Mouse (Mus musculus): ENCODE measurements around the gene Rhcg. TPM values are rescaled to one million over a fixed set of nuclear protein-coding genes. Genes with fewer than 3 reads are reported as not detected.

The Rhcg gene
- polyA plus RNA-seq, 1 experiment from 2014 or later = 0.05 TPM

- WGBS = 13% methylated on average over 3 of the region's 3 CpGs
- DNase-seq (ENCODE audit: low spot score) (no peak), ATAC-seq (no peak)
- Histone ChIP-seq H3K27ac (ENCODE audit: low read length) (no peak overlapping the region), H3K9ac (replicated peaks; ENCODE audit: low read depth) (no peak overlapping the region), H3K9me3 (ENCODE audit: low read length) (no peaks in the 10 kb centered on the region), H3K4me3 (ENCODE audit: low read depth, low read length) (no peak overlapping the region), H3K4me2 (replicated peaks; ENCODE audit: low read depth, low read length) (no peak overlapping the region), H3K36me3 (ENCODE audit: insufficient read depth, low read length) (no peaks in the 10 kb centered on the region), H3K27me3 (replicated peaks; ENCODE audit: insufficient read depth, low read length) (peaks cover 52% of the 10 kb centered on the region), H3K4me1 (ENCODE audit: insufficient read depth, low read depth, low read length) (no peaks in the 10 kb centered on the region)
- no peak for TF ChIP-seq EP300 (IDR thresholded peaks at IDR 0.05)
- no peak for TF ChIP-seq CTCF (IDR thresholded peaks at IDR 0.05)
These were observed 26.8 kb downstream of the Rhcg start for GRCm38 (mm10) chr7:79590560-79591110.

DNA sequence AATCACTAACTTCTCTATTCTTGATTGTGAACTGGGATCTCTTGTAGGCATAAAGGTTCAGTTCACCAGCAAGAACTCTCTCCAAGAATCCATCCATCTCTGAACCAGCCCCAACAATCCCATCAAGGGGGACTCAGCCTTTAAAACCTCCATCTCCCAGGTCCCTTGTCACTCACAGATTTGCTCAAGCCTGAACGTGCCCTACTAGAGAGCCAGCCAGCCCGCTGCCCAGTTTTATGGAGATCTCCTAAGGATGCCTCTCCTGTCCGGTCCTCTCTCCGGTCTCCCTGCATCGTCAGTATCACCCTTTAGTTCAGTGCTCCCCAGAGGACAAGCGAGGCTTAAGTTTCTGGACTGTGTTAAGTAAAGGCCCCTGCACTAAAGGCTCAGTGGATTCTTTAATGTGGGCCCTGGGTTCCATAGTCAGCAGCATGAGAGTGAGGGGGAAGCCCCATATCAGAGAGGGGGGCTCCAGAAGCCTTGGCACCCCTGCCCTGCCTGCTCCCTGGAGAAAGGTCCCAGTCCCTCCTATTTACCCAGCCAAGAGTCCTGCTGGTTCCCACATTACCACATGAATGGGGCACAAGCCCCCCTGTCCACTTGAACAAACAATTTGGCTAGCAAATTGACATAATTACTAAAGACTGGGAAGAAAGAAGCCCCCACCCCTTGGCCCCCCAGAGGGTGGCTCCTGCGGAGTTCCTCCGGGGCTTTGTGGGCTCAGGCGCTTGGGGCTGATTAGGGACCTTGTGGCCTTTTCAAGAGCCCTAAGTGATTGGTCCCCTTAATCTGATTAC lies 27.5 kb downstream of the Rhcg start:
- no peak overlapping the region for H3K4me3 ChIP-seq (ENCODE audit: low read depth, low read length)
- peaks cover 52% of the 10 kb centered on the region for H3K27me3 ChIP-seq (replicated peaks; ENCODE audit: insufficient read depth, low read length)
- WGBS = 14% methylated on average over 9 of the region's 9 CpGs
- no peak overlapping the region for H3K27ac ChIP-seq (ENCODE audit: low read length)
- DNase-seq (ENCODE audit: low spot score) (no peak), ATAC-seq (no peak)
- H3K9me3 ChIP-seq (ENCODE audit: low read length) = no peaks in the 10 kb centered on the region
- no peak for TF ChIP-seq CTCF (IDR thresholded peaks at IDR 0.05)
- TF ChIP-seq EP300 (IDR thresholded peaks at IDR 0.05) = no peak
- no peaks in the 10 kb centered on the region for H3K4me1 ChIP-seq (ENCODE audit: insufficient read depth, low read depth, low read length)
- H3K36me3 ChIP-seq (ENCODE audit: insufficient read depth, low read length) = no peaks in the 10 kb centered on the region
- no peak overlapping the region for H3K9ac ChIP-seq (replicated peaks; ENCODE audit: low read depth)
- H3K4me2 ChIP-seq (replicated peaks; ENCODE audit: low read depth, low read length) = no peak overlapping the region

GRCm38 (mm10) chr7:79588284-79588683 lies 29.2 kb downstream of the Rhcg start:
- DNase-seq (ENCODE audit: low spot score) = no peak
- Histone ChIP-seq H3K36me3 (ENCODE audit: insufficient read depth, low read length) (no peaks in the 10 kb centered on the region), H3K4me3 (ENCODE audit: low read depth, low read length) (no peak overlapping the region), H3K9me3 (ENCODE audit: low read length) (no peaks in the 10 kb centered on the region), H3K4me2 (replicated peaks; ENCODE audit: low read depth, low read length) (no peak overlapping the region), H3K9ac (replicated peaks; ENCODE audit: low read depth) (no peak overlapping the region), H3K27me3 (replicated peaks; ENCODE audit: insufficient read depth, low read length) (peaks cover 38% of the 10 kb centered on the region), H3K4me1 (ENCODE audit: insufficient read depth, low read depth, low read length) (no peaks in the 10 kb centered on the region), H3K27ac (ENCODE audit: low read length) (no peak overlapping the region)
- no peak for ATAC-seq
- 76% methylated on average over 3 of the region's 3 CpGs for WGBS
- no peak for TF ChIP-seq CTCF (IDR thresholded peaks at IDR 0.05)
- no peak for TF ChIP-seq EP300 (IDR thresholded peaks at IDR 0.05)

DNA sequence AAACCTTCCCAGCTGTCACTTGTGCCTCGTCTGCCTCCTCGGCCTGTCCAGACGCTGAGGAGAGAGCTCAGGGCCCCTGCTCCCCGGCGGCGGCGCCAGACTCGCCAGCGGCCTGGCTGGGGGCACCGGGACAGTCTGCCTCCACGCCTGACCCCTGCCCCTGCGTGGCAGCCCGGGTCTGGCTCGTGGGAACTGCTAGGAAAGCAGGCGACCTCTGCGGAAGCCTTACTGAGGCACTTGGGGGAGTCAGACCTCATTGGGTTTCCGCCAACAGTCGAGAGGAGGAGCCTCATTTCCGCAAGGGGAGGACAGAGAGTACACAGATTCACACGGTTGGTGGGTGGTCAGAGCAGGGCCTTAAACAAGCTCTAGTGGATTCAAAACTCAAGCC lies 38.6 kb downstream of the Rhcg start:
- Histone ChIP-seq H3K4me3 (ENCODE audit: low read depth, low read length) (no peak overlapping the region), H3K36me3 (ENCODE audit: insufficient read depth, low read length) (no peaks in the 10 kb centered on the region), H3K27ac (ENCODE audit: low read length) (no peak overlapping the region), H3K27me3 (replicated peaks; ENCODE audit: insufficient read depth, low read length) (0 out of 2 replicates have a peak, but pooled peaks cover 2% of the 10 kb centered on the region), H3K4me1 (ENCODE audit: insufficient read depth, low read depth, low read length) (no peaks in the 10 kb centered on the region), H3K4me2 (replicated peaks; ENCODE audit: low read depth, low read length) (peak overlapping the region; percentile 50), H3K9ac (replicated peaks; ENCODE audit: low read depth) (no peak overlapping the region), H3K9me3 (ENCODE audit: low read length) (no peaks in the 10 kb centered on the region)
- TF ChIP-seq CTCF (IDR thresholded peaks at IDR 0.05) (peak; percentile 25), EP300 (IDR thresholded peaks at IDR 0.05) (no peak)
- DNase-seq (ENCODE audit: low spot score) (peak; percentile 43), ATAC-seq (peak; percentile 53; the same call in 1 of the 2 replicates)
- WGBS = 4% methylated on average over 20 of the region's 20 CpGs

GRCm38 (mm10) chr7:79577931-79578850 lies 39.3 kb downstream of the Rhcg start:
- H3K9ac ChIP-seq (replicated peaks; ENCODE audit: low read depth) = no peak overlapping the region
- no peak for DNase-seq (ENCODE audit: low spot score)
- H3K4me3 ChIP-seq (ENCODE audit: low read depth, low read length) = no peak overlapping the region
- H3K27ac ChIP-seq (ENCODE audit: low read length) = no peak overlapping the region
- 0 out of 2 replicates have a peak, but pooled peaks cover 2% of the 10 kb centered on the region for H3K27me3 ChIP-seq (replicated peaks; ENCODE audit: insufficient read depth, low read length)
- peak overlapping the region; percentile 50 for H3K4me2 ChIP-seq (replicated peaks; ENCODE audit: low read depth, low read length)
- no peaks in the 10 kb centered on the region for H3K9me3 ChIP-seq (ENCODE audit: low read length)
- H3K36me3 ChIP-seq (ENCODE audit: insufficient read depth, low read length) = no peaks in the 10 kb centered on the region
- H3K4me1 ChIP-seq (ENCODE audit: insufficient read depth, low read depth, low read length) = no peaks in the 10 kb centered on the region
- WGBS = 9% methylated on average over 25 of the region's 25 CpGs
- no peak for TF ChIP-seq EP300 (IDR thresholded peaks at IDR 0.05)
- no peak for TF ChIP-seq CTCF (IDR thresholded peaks at IDR 0.05)
- ATAC-seq = no peak

All from lung, postnatal 0 days (tissue).